Mouse (Mus musculus) embryonic facial prominence, embryonic 11.5 days (tissue): ENCODE data around the gene Nmt2. TPM values are rescaled to one million over a fixed set of nuclear protein-coding genes. Genes with fewer than 3 reads are reported as not detected.

Experiments used
- ATAC-seq: fragments of 200-750 bp; cut with Nextera tagmentation; replicated peaks from 2 replicates; pipeline ENCODE4 v1.8.0; 2017; ENCODE audit warnings: low read depth; ENCODE audit not compliant: insufficient number of reproducible peaks, low FRiP score, low TSS enrichment
- DNase-seq: peaks from one replicate; pipeline ENCODE4 v3.0.0-alpha.2; 2015; ENCODE audit warnings: low spot score
- H3K27ac ChIP-seq: fragments of 300-500 bp; sonication (generic); replicated peaks from 2 replicates; pipeline ENCODE4 v1.5.1; 2014; ENCODE audit warnings: mild to moderate bottlenecking, low read depth, low read length, control low read depth
- H3K27me3 ChIP-seq: fragments of 300-500 bp; sonication (generic); 2 replicates; pipeline ENCODE4 v1.6.1; 2014; ENCODE audit warnings: mild to moderate bottlenecking, low read length, moderate library complexity, mixed read lengths; ENCODE audit not compliant: control insufficient read depth, insufficient read depth
- H3K36me3 ChIP-seq: fragments of 300-500 bp; sonication (generic); replicated peaks from 2 replicates; pipeline ENCODE4 v1.6.1; 2014; ENCODE audit warnings: low read depth, mild to moderate bottlenecking, low read length, moderate library complexity, mixed read lengths; ENCODE audit not compliant: control insufficient read depth, insufficient read depth
- H3K4me1 ChIP-seq: fragments of 300-500 bp; sonication (generic); 2 replicates; pipeline ENCODE4 v1.6.1; 2014; ENCODE audit warnings: low read length, mixed read lengths; ENCODE audit not compliant: control insufficient read depth, insufficient read depth
- H3K4me2 ChIP-seq: fragments of 300-500 bp; sonication (generic); 2 replicates; pipeline ENCODE4 v1.6.1; 2014; ENCODE audit warnings: low read depth, mild to moderate bottlenecking, control low read depth, low read length, moderate library complexity
- H3K4me3 ChIP-seq: fragments of 300-500 bp; sonication (generic); 2 replicates; pipeline ENCODE4 v1.5.1; 2014; ENCODE audit warnings: low read depth, low read length, control low read depth
- H3K9ac ChIP-seq: fragments of 300-500 bp; sonication (generic); replicated peaks from 2 replicates; pipeline ENCODE4 v1.6.1; 2014; ENCODE audit warnings: mild to moderate bottlenecking, control low read depth, low read length
- H3K9me3 ChIP-seq: fragments of 300-500 bp; sonication (generic); replicated peaks from 2 replicates; pipeline ENCODE4 v1.6.1; 2016; ENCODE audit warnings: mild to moderate bottlenecking, low read length, inconsistent platforms, mixed read lengths; ENCODE audit not compliant: control insufficient read depth
- WGBS: fragments of 180-500 bp; shearing (Covaris S2); extraction: QIAGEN DNeasy Blood & Tissue Kit; methylation state at CpG from one replicate; pipeline ENCODE4 v1.1.7; 2014; 5-methylcytosine and 5-hydroxymethylcytosine counted together
- polyA plus RNA-seq: library from polyadenylated mRNA; unstranded; fragments of >200 nt; fragmentation: Nextera tagmentation; extraction: Ambion mirVana; gene quantifications from 2 replicates; pipeline ENCODE4 v1.2.1, GENCODE M21; 2014

The Nmt2 gene
- polyA plus RNA-seq, 1 experiment from 2014 or later: 46.0 TPM

DNA sequence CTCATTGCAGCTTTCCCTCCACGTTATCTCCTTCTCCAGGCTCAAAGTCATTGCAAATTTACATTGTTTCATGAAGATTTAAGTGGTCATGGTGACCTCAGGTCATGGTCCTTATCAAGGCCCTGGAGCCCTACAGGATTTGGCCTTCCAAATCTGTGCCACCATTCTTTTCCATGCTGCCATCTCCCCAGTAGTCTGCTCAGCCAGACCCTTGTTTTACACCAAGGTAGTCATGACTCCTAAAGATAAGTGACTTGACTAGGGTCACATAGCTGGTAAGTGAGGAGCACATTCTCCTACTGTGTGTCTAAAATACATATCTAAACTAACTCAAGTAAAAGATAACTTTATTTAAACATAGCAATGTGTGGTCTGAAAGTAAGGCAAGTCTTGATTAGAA is 8.2 kb downstream of the Nmt2 start:
- Histone ChIP-seq H3K4me2 (no peak overlapping the region), H3K4me3 (no peak overlapping the region), H3K9ac (no peak overlapping the region), H3K4me1 (no peaks in the 10 kb centered on the region), H3K9me3 (no peaks in the 10 kb centered on the region), H3K27me3 (no peaks in the 10 kb centered on the region), H3K36me3 (no peaks in the 10 kb centered on the region), H3K27ac (no peak overlapping the region)
- DNase-seq (no peak), ATAC-seq (no peak)
- WGBS: 78% methylated on average over 1 of the region's 1 CpGs

DNA sequence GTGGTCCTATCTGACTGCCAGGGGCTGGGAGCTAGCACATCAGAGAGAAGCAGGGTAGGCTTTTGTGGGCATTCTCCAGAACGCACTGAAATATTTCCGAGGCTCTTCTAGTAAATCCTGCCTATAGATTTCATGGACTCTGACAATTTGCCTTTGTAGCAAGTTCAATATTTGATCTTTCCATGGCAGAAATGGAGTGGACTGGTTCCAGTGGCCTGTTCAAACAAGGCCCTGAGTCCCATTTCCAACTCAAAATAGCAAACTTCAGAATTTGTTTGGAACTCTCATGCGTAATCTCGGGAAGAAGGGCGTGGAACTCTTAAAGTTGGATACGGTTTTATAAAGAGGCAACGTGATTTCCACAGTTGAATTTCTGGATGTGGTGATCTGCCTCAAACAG is 11.8 kb downstream of the Nmt2 start:
- H3K4me1 ChIP-seq: no peaks in the 10 kb centered on the region
- no peak for DNase-seq
- no peaks in the 10 kb centered on the region for H3K36me3 ChIP-seq
- H3K9ac ChIP-seq: no peak overlapping the region
- 91% methylated on average over 7 of the region's 7 CpGs for WGBS
- H3K4me2 ChIP-seq: no peak overlapping the region
- no peaks in the 10 kb centered on the region for H3K9me3 ChIP-seq
- H3K27ac ChIP-seq: no peak overlapping the region
- ATAC-seq: no peak
- no peak overlapping the region for H3K4me3 ChIP-seq
- no peaks in the 10 kb centered on the region for H3K27me3 ChIP-seq

DNA sequence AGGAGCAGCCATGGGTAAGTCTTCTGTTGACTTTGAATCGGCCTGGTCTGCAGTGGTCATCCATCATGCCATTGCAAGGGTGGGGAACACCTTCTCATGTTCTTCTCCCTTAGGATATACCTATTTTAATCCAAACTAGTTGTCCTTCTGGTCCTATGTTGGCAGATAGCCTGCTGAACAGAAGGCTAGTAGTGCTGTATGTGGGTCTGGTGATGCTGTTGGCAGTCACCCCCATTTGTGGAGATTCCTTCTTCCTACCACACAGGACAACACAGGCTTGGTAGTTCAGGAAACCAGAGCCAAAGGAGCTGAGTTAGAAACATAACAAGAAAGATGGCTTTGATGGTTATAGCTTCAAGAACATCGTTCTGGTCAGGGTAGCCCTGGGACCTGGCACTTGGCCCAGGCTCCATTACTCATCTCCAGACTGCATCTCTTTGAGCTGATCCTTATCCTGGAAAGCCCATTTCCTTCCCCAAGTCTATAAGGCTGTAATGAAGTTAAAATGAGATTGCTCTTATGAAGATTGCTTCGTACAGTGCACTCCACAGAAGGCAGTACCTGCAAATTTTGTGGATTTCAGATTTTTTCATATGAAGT is 21.5 kb downstream of the Nmt2 start:
- peaks cover 3% of the 10 kb centered on the region for H3K36me3 ChIP-seq
- no peak overlapping the region for H3K9ac ChIP-seq
- H3K27ac ChIP-seq: no peak overlapping the region
- ATAC-seq: no peak
- no peak for DNase-seq
- H3K4me3 ChIP-seq: no peak overlapping the region
- no peak overlapping the region for H3K4me2 ChIP-seq
- H3K9me3 ChIP-seq: no peaks in the 10 kb centered on the region
- WGBS: 90% methylated on average over 3 of the region's 3 CpGs
- no peaks in the 10 kb centered on the region for H3K27me3 ChIP-seq
- H3K4me1 ChIP-seq: no peaks in the 10 kb centered on the region

DNA sequence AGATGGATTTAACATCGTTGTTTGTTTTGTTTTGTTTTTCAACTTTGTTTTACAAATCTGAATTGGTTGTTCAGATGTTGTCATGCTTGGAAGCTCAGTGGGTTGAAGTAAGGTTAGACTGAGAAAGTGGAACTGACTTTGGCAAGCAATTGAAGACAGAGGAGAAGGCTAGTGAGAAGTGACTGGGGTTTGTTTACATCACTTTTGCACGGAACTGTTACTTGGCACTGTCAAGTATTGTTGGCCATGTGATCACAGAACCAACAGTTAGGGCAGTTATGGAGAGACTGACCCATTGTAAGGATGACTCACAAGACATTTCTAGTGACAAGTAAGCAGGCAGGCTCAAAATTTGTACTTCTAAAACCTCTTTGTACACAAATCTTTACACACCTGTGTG is 39.1 kb downstream of the Nmt2 start:
- Histone ChIP-seq H3K4me3 (no peak overlapping the region), H3K4me1 (no peaks in the 10 kb centered on the region), H3K36me3 (peaks cover 5% of the 10 kb centered on the region), H3K27me3 (no peaks in the 10 kb centered on the region), H3K4me2 (no peak overlapping the region), H3K9me3 (no peaks in the 10 kb centered on the region), H3K9ac (no peak overlapping the region), H3K27ac (no peak overlapping the region)
- no peak for ATAC-seq
- WGBS: 94% methylated on average over 2 of the region's 2 CpGs
- DNase-seq: no peak

DNA sequence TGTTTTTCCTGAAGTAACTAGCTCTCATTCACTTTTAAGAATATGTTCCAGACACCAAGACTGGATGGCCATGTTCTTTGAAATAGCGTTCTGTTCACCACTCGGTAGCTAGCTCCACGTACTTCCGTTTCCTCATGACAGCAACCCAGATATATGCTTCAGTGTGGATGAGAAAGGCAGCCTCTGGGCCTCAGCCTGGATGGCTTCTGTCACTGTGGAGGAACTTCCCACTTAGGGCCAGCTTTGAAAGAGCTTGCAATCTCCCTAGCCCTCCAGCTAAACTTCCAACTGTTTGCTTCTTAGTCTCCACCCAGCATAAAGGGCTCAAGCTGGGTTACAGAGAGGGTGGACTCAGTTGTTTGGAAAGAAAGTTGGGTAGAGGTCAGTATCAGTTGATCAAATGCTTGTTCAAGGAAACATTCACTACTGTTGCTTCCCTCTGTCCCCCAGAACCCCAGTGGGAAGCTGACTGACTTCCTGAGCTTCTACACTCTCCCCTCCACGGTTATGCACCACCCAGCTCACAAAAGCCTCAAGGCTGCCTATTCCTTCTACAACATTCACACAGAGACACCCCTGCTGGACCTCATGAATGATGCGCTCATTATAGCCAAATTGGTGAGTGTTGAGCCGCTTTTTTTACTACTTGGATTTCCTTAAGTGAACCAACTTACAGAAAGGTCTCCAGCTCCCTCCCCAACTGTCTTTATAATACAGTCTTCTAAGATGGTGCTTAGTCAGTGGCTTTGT is 40.5 kb downstream of the Nmt2 start:
- no peak overlapping the region for H3K4me2 ChIP-seq
- H3K27me3 ChIP-seq: no peaks in the 10 kb centered on the region
- 93% methylated on average over 7 of the region's 7 CpGs for WGBS
- no peak overlapping the region for H3K9ac ChIP-seq
- DNase-seq (no peak), ATAC-seq (no peak)
- no peaks in the 10 kb centered on the region for H3K4me1 ChIP-seq
- H3K36me3 ChIP-seq: peaks cover 5% of the 10 kb centered on the region
- no peak overlapping the region for H3K27ac ChIP-seq
- H3K9me3 ChIP-seq: no peaks in the 10 kb centered on the region
- no peak overlapping the region for H3K4me3 ChIP-seq

DNA sequence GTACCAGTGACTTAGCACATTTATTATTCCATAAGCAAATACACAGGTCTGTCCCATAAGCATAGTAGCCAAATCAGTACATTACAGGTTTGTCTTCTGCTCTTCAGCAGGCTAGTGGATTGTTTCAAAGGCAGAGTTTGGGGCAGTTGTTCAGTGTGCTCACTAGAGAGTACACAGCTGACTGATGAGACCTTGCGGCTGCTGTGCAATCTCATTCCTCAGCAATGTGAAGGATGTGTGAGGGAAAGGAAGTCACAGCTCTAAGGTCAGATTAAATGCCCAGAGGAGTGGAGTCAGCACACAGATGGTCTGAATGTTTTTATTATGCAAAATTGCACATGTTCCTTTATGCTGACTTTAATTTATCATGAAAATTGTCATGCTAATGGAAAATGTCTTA is 42.5 kb downstream of the Nmt2 start:
- no peak for DNase-seq

DNA sequence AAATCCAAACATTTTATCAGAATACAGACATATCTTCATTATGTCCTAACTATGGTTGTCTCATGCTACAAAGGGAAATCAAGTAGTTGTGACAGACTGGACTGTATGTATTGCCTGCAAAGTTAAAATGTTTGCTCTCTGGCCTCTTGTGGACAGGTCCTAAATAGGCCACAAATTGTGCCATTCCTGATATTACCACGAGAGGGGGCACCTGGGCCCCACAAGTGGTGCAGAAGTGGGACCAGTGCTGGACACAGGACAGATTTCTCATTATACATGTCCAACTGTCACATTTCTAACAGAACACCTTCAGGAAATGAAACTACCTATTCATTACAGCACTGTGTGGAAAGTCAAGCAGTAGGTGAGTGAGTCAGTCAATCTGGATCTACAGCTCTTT is 43.3 kb downstream of the Nmt2 start:
- H3K9ac ChIP-seq: no peak overlapping the region
- ATAC-seq (no peak), DNase-seq (peak; percentile 61)
- no peaks in the 10 kb centered on the region for H3K27me3 ChIP-seq
- H3K36me3 ChIP-seq: peaks cover 5% of the 10 kb centered on the region
- 28% methylated on average over 1 of the region's 1 CpGs for WGBS
- no peak overlapping the region for H3K4me3 ChIP-seq
- no peak overlapping the region for H3K27ac ChIP-seq
- no peak overlapping the region for H3K4me2 ChIP-seq
- H3K9me3 ChIP-seq: no peaks in the 10 kb centered on the region
- no peaks in the 10 kb centered on the region for H3K4me1 ChIP-seq

More for the DNA sequence above, 42.5 kb downstream of the Nmt2 start:
- H3K4me3 ChIP-seq: no peak overlapping the region
- ATAC-seq: no peak
- H3K9ac ChIP-seq: no peak overlapping the region
- no peaks in the 10 kb centered on the region for H3K27me3 ChIP-seq
- WGBS: 86% methylated on average over 1 of the region's 1 CpGs
- no peaks in the 10 kb centered on the region for H3K9me3 ChIP-seq
- peaks cover 5% of the 10 kb centered on the region for H3K36me3 ChIP-seq
- H3K4me1 ChIP-seq: no peaks in the 10 kb centered on the region
- H3K27ac ChIP-seq: no peak overlapping the region
- H3K4me2 ChIP-seq: no peak overlapping the region

DNA sequence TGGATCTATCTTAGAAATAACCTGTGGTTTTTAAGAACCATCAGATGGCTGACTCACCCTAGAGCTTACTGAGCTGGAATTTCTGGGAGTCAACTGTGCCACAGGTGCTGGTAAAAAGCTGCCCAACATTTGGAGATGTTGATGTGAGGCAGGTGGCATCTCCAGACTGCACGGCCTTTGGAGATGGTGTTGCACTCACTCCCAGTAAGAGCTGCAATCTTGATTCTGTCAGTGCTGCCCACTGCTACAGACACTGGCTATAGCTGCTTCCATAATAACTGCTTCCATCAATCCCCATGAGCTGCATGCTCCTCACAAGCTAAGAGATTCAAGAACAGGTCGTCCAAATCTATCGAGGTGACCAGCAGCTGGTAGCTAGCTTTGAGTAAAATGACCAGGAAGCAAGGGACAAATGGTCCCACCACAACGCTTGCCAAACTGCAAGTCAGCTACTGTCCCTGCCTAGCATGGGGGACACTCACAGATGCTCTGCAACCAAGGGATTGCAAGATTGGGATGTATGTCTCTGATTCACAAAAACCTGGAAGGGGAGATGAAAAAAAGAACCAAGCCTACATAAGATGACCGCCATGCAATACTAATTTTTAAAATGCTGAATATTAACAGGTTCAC is 47.2 kb downstream of the Nmt2 start:
- H3K9me3 ChIP-seq: no peaks in the 10 kb centered on the region
- WGBS: 88% methylated on average over 5 of the region's 5 CpGs
- DNase-seq (no peak), ATAC-seq (no peak)
- peak overlapping the region; percentile 69 for H3K4me2 ChIP-seq
- H3K4me3 ChIP-seq: no peak overlapping the region; the same call in 1 of the 2 replicates
- H3K36me3 ChIP-seq: no peaks in the 10 kb centered on the region; the same call in none of the 2 replicates
- no peaks in the 10 kb centered on the region for H3K4me1 ChIP-seq
- H3K27ac ChIP-seq: no peak overlapping the region
- H3K9ac ChIP-seq: no peak overlapping the region; the same call in 1 of the 2 replicates
- no peaks in the 10 kb centered on the region for H3K27me3 ChIP-seq
